Mouse (Mus musculus) brain, embryonic 14.5 days (tissue): ENCODE measurements around the gene Cdc25b.

Experiments
- CTCF ChIP-seq: fragments of 200-500 bp; IDR thresholded peaks from 2 replicates; pipeline ENCODE4 v1.5.1; 2012; ENCODE audit warnings: inconsistent platforms, mild to moderate bottlenecking, moderate library complexity, borderline replicate concordance; ENCODE audit not compliant: insufficient read depth, insufficient read length; ENCODE audit errors: extremely low read depth
- POLR2A ChIP-seq: fragments of 200-500 bp; IDR thresholded peaks from 2 replicates; pipeline ENCODE4 v1.6.1; 2012; ENCODE audit warnings: mild to moderate bottlenecking, inconsistent platforms, borderline replicate concordance; ENCODE audit not compliant: poor library complexity, insufficient read depth, insufficient read length, severe bottlenecking; ENCODE audit errors: extremely low read depth

DNA sequence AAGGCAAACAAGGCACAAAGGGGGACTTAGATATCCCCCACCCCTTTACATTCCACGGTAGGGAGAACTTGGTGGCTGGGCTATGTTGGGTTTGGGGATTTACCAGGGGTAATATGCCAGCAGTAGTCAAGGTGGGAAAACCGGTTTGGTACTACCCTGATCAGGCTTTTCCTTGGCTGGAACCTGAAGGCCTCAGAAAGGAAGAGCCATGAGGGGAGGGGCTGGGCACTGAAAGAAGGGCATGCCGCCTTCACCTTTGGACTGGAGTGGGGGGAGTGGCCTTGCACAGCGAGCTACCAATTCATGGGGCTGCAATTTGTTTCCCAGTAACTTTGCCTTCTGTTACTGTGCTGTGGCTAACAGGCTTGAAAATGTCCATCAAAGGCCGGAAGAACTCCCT is 10.3 kb upstream of the Cdc25b start:
- no peak for TF ChIP-seq POLR2A
- no peak for TF ChIP-seq CTCF
